Mouse (Mus musculus) cerebellum, adult (tissue): ENCODE results near the gene Gm29666.
"Not testable (repeated sequence)": the region's sequence is repeated elsewhere in the genome, so short reads cannot be mapped to it uniquely, and the experiment has no call there.

ENCODE experiments used
- ATAC-seq: cut with Nextera tagmentation; 2 replicates; pipeline ENCODE4 v1.9.2; 2017; ENCODE audit warnings: mild to moderate bottlenecking, moderate library complexity, mixed read lengths; ENCODE audit not compliant: insufficient number of reproducible peaks, low FRiP score, low TSS enrichment

The Gm29666 gene

DNA sequence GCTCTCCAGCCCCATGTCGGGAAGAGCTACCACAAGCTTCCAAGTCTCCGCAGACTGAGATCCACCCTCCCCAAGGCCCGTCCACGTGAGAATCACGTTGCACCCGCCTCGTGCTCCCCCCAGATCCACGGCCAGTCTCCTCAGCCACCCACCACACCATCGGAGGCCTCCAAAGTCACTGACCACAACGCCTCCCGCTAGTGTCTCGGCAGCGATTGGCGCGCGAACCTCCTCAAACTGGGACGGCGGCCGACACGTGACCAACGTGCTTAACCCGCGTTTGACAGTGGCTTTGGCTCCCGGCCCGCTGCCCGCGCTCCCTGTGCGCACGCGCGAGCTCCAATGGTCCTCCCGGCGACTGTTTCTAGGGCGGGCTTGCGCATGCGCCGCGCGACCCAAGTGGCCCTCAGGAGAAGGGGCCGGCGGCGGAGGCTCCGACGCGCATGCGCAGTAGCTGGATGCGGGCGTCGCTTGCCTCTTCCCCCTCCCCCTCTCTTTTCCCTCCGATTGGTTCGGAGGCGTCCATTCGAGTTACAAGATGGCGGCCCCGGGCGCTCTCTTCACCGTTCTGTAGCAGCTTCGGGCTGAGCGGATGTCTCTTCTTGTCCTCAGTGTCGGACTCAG is 3.2 kb upstream of the Gm29666 start, which contains the start of gene Nup50:
Nup50 (plus strand) TSS at position 528 of the 624 bp plus-strand sequence.
- peak; percentile 86 for ATAC-seq

- no peak for ATAC-seq
Observed at GRCm38 (mm10) chr15:84913201-84913600, 6.6 kb downstream of the Gm29666 start.

DNA sequence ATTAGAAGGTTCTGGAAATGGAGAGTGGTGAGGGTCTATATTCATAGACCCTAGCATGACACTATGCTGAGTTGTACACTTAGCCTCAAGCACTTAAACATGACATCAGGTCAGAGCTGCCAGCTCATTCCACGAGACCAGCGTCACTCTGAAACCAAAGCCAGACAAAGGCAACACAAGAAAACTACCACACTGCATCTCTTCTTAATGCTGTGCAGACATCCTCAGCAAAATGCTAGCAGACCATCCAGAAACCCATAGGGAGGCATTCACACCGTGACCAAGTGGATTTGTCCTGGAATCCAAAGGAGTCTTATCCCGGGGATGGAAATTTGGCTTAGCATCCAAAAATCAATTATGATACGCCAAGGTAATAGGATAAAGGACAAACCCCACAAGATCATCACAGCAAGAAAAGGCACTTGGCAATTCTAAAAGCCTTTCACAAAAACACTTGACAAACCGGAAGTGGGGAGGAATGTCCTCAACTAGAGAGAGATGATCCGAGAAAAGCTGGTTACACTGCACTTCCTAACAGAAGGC is 15.9 kb downstream of the Gm29666 start:
- no peak for ATAC-seq

DNA sequence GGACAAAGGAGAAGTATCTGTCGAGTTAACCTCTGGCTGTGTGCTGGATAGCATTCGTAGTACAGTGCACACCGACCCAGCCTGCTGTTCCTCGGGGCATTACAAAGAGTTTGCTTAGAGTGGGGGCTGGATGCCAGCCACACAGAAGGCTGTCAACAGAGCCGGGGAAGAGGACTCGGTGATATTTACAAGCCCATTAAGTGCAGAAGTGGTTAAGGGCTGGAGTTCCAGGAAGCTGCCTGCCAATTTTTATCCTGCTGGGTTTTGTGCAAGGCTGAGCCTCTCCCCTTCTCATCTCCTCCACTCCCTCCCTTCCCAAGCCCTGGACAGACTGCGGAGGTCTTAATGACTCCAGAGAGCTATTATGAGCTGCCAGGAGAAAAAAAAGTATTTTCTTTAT is 21.8 kb downstream of the Gm29666 start:
- ATAC-seq = no peak

DNA sequence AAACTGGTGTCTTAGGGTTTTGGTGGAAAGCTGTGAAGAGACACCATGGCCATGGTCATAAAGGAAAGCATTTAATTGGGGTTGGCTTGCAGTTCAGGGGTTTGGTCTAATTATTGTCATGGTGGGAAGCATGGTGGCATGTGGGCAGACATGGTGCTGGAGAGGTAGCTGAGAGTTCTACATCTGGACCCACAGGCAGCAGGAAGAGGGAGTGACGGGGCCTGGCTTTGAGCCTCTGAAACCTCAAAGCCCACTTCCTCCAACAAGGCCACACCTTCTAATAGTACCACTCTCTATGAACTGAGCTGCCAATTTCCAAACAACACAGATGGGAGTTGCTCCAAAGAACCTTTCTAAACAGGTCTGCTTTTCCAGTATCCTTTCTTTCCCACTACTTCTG is 23.2 kb downstream of the Gm29666 start:
- no peak for ATAC-seq

- ATAC-seq = not testable (repeated sequence)
Observed at GRCm38 (mm10) chr15:84896216-84896615, 23.6 kb downstream of the Gm29666 start.

DNA sequence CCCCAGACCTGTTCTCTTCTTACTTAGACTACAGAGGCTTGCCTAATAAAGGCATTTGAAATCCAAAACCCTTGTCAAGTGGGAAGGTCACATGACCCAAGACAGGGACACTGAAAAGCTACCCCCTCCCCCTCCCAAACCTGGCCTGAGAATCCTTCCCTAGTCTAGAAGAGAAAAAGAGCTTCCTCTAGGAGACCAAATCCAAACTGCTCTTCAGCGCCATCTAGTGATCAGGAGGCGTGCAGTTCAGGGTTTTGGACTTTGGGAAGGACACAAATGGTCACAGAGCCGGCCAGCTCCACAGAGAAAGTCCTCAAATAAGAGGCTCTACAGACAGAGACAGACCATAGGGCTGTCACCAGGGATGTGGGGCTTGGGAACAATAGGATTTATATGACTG is 28.2 kb downstream of the Gm29666 start:
- peak; percentile 40; the same call in 1 of the 2 replicates for ATAC-seq

- no peak for ATAC-seq
Observed at GRCm38 (mm10) chr15:84891246-84891645, 28.6 kb downstream of the Gm29666 start.

GRCm38 (mm10) chr15:84888066-84888465 is 31.8 kb downstream of the Gm29666 start:
- no peak for ATAC-seq

- no peak for ATAC-seq
Observed at GRCm38 (mm10) chr15:84877029-84877815, 42.6 kb downstream of the Gm29666 start.

GRCm38 (mm10) chr15:84873867-84874266 is 46.0 kb downstream of the Gm29666 start:
- no peak for ATAC-seq

GRCm38 (mm10) chr15:84873079-84873478 is 46.8 kb downstream of the Gm29666 start:
- ATAC-seq = no peak

DNA sequence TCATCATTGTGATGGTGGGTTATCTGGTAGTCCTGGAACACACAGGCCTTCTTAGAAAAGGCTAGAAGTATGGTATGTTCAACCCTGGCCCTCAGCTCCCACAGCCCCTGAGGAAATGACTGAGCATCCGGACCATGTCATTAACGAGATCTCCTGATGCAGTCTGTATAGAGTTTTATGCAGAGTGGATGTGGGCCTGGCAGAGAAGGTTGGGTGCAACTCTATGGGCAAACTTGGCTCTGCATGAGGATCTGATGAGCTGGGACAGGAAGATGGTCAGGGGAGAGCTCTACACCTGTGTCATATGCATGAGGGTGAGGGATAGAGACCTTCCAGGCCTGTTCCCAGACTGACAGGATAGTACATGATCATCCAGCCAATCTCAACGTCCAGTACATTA is 48.0 kb downstream of the Gm29666 start:
- no peak for ATAC-seq

DNA sequence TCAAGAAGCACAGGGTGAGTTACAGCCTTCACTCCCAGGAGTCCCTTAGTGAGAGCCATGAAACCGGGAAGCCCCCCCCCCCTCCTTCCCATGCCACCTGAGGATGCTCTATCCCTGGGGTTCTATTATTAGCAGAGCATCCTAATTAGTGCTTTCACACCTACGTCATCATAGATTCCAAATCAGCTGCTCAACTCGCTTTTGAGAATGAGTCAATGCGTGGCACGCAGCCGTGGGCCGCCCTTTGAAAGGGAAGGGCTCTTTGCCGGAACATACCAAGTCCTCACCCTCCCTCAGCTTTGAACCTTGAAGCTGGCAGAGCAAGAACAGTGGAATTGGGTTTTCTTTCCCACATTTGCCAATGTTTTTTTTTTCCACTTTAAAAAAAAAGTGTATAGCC is 57.9 kb downstream of the Gm29666 start:
- ATAC-seq = no peak
